Mouse (Mus musculus): ENCODE data around the gene Gm5617. TPM values are rescaled to one million over a fixed set of nuclear protein-coding genes. Genes with fewer than 3 reads are reported as not detected.
"Not testable (repeated sequence)": the region's sequence is repeated elsewhere in the genome, so short reads cannot be mapped to it uniquely, and the experiment has no call there.

Gm5617 gene
- 3.4 and 21.3 TPM in 2 replicates for total RNA-seq (2015; ENCODE audit: low replicate concordance)
- 4.6 and 5.2 TPM in 2 replicates for total RNA-seq (2017; ENCODE audit: low replicate concordance)

DNA sequence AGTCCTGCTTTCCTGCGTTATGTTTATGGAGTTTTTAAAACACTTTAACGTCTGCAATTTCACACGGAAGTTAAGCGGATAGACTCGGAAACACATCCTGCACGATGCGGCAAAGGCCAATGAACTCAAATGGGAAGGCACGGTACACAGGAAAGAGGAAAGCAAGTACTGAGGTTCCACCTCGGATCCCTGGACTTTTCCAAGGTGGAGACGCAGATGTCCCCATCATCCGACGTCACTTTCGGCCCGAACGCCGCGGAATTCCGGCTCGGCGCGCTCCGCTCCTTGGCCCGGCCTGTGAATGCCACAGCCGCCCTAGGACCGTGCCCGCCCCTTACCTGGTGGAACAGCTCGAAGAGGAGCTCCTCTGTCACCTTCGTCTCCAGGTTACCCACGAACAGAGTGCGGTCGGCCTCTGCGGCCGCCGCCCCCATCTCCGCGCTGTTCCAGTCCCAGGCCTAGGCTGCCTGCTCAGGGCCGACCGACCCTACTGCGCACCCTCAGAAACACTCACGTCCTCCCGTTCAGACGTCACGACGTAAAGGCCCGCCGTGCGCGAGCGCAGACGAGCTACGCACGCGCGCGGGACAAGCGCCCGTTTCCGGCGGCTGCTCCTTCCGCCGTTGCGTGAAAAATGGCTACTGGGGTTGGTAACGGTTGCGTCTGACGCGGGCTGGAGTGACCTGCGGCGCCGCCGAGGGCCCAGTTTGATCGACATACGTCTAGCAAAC lies at the start of gene Gm5617, which contains the start of gene Rbm7:
TSS of gene Gm5617 (plus strand) at position 626 of the 731 bp plus-strand sequence.
TSS of gene Rbm7 (minus strand) at position 483 of the 731 bp plus-strand sequence.
- peak; percentile 98 for ATAC-seq (replicated peaks; ENCODE audit: low FRiP score, poor library complexity, severe bottlenecking)

DNA sequence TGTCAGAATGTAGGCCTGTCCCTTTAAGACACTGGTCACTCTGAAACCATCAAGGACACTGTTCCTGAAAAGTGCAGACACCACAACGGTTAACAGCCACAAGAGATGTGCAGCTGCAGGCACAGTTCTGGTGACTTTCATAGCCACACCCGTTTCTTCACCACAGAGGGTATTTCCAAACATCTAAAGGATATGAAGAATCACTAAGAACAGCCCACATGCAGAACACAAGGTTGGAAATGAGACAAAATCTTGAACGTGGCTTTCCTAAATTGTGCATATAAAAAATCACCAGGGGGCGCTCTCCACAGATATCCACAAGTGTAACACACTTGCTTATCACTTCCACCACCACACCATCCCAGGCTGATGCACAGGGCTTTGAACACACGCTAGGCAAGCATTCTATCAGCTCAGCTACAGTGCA lies 47.4 kb upstream of the Gm5617 start:
- ATAC-seq (replicated peaks; ENCODE audit: low FRiP score, poor library complexity, severe bottlenecking): peak; percentile 78

DNA sequence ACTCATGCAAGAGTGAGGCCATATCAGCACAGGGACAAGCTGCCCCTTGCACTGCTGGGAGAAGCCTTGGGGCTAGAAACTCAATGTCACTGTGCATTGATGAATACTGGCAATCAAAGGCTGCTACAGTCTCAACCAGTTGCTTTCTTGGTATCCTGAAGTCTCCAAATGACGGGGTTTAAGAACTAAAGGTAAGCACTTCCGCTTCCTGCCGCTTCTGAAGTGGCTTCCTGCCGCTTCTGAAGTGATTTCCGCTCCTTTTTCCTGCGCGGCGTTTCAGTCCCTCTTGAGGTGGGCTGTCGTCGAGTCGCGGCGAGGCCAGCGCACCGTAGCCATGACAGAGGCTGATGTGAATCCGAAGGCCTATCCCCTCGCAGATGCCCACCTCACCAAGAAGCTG lies 45.2 kb upstream of the Gm5617 start:
- ATAC-seq (replicated peaks; ENCODE audit: low FRiP score, poor library complexity, severe bottlenecking): no peak

DNA sequence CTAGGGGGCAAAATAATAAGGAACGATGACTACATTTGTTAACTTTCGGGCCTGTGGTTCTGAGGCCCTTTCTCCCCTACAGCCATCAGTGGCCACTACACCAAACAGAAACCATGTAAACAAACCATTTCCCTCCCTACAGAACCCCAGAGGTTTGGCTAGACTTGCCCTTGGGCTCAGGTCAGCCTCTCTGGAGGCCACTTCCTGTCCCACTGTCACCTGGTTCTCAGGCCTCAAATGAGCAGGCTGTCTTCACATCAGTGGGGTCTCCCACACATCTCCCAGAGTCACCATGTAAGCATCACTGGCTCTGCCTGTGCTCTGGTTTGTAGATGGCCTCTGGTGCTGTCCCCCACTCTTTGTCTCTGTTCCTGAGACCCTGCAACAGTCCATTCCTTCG lies 39.3 kb upstream of the Gm5617 start:
- no peak for ATAC-seq (replicated peaks; ENCODE audit: low FRiP score, poor library complexity, severe bottlenecking)

DNA sequence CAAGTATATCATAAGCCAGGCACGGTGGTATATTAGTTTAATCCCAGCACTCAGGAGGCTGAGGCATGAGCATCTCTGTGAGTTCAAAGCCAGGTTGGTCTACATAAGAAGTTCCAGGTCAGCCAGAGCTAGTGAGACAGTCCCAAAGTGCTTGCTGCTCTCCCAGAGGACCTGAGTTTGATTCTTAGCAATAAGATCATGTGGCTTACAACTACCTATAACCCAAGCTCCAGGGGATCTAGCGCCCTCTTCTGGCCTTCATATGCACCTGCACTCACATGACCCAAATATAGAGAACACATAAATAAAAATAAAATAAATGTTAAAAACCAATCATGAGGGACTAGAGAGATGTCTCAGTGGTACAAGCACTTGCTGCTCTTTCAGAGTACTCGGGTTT lies 36.4 kb upstream of the Gm5617 start:
- peak; percentile 67; the same call in 1 of the 2 replicates for ATAC-seq (replicated peaks; ENCODE audit: low FRiP score, poor library complexity, severe bottlenecking)

DNA sequence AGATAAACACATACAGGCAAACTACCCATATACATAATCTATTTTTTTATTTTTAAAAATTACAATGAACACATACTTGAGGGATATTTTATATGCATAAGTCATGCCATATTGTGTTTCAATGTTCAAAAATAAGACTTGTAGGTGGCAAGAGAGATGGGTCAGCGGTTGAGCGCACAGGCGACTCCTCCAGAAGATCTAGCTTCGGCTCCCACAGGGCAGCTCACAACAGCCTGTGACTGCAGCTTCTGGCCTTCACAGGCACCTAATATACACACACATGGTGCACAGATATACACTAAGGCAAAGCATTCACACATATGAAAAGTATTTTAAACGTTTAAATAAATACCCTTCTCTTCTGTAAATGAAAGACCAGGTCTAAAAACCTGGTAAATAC lies 35.9 kb upstream of the Gm5617 start:
- ATAC-seq (replicated peaks; ENCODE audit: low FRiP score, poor library complexity, severe bottlenecking): no peak

DNA sequence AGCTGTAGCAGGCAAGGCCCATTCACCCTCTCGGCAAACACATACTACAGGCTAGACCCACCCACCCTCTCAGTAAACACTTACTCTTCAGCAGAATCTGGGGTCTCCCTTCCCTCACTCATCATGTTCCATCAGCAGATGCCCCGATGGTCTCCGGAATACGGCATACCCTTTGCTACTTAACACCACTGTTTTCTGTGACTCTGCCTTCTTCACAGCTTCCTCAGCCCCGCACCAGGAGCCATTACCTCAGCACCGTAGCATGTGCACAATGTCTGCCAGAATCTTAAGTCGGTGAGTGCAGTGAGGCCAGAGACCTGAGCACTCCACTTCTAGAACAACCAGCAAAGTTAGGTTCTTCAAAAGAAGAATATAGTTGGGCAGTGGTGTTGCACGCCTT lies 34.5 kb upstream of the Gm5617 start:
- no peak for ATAC-seq (replicated peaks; ENCODE audit: low FRiP score, poor library complexity, severe bottlenecking)

DNA sequence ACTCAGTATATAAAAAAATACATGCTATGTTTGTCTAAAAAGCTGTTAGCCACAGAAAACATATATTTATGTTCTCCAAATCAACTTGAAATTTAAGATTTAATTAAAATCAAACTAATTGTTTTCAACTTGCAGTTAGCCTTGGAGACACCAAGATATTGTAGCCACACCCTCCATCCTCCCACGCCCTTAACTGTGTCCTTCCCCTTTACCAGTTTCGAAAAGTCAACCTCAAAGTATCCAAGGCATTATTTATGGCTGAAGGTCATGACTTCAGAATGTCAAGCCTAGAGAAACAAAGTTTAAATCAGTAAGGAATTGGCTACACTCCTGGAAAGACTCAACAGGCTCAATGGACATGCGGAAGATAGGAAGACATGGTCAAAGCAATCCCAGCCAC lies 33.7 kb upstream of the Gm5617 start:
- no peak for ATAC-seq (replicated peaks; ENCODE audit: low FRiP score, poor library complexity, severe bottlenecking)

DNA sequence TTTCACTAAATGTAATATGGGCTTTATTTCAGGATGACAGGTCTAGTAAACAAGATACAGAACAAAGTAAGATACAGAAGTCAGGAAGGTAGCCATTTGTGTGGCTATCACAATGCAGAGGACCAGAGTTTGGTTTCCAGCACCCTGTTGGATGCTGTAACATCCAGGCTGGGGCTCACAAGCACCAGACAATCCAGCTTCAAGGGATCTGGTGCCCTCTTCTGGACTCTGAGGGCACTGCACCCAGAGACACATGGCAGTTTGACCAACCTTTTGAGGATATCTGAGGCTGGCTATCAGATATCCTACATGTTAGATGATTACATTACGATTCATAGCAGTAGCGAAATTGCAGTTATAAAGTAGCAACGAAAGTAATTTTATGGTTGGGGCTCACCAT lies 29.6 kb upstream of the Gm5617 start:
- ATAC-seq (replicated peaks; ENCODE audit: low FRiP score, poor library complexity, severe bottlenecking): no peak

DNA sequence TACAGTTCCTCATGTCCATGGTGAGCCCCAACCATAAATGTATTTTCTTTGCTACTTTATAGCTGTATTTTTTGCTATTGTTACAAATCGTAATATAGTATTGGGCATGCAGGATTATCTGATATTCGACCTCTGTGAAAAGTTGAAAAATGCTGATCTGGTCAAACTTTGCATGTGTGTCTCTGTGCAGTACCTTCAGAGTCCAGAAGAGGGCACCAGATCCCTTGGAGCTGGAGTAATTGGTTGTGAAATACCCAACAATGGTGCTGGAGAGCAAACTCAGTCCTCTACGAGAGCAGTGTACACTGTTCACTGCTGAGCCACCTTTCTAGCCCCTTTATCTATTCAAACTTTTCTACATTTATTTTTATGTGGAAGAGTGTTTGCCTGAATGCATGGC lies 28.4 kb upstream of the Gm5617 start:
- peak; percentile 71 for ATAC-seq (replicated peaks; ENCODE audit: low FRiP score, poor library complexity, severe bottlenecking)

DNA sequence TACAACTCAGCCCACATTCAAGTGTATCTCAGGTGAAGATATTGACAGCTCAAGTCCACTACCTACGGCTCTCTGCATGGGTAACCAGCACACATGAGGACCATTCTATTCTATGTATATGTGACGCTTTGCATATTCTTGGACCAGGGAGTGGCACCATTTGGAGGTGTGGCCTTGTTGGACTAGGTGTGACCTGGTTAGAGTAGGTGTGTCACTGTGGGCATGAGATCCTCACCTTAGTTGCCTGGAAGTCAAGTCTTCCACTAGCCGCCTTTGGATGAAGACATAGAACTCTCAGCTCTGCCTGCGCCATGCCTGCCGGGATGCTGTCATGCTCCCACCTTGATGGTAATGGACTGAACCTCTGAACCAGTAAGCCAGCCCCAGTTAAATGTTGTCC lies 27.8 kb upstream of the Gm5617 start:
- not testable (repeated sequence) for ATAC-seq (replicated peaks; ENCODE audit: low FRiP score, poor library complexity, severe bottlenecking)

DNA sequence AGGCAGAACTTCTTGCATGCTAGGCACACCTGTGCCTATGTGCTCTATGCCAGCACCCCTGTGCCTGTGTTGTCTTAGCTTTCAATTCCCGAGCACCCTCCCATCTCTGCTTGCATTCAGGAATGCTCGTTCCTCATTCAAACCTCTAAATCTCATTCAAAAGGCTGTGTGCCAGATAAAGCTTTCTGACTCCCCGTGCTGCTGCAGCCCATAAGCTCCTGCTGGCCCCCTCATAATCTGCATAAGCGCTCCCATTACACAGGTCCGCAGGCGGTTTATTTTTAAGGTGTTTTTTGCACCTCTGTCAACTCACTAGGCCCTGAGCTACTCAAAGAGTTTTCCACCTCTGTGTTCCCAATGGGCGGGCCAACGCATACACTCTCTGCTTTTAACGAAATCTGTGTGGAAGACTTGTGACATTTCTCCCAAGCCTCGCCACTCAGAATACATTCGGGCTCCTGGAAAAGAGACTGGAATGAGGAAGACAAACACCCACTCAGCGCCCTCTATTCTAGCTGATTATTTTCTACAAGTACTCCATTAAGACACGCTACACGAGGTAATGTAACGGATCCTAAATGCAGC lies 22.7 kb upstream of the Gm5617 start:
- ATAC-seq (replicated peaks; ENCODE audit: low FRiP score, poor library complexity, severe bottlenecking): no peak

DNA sequence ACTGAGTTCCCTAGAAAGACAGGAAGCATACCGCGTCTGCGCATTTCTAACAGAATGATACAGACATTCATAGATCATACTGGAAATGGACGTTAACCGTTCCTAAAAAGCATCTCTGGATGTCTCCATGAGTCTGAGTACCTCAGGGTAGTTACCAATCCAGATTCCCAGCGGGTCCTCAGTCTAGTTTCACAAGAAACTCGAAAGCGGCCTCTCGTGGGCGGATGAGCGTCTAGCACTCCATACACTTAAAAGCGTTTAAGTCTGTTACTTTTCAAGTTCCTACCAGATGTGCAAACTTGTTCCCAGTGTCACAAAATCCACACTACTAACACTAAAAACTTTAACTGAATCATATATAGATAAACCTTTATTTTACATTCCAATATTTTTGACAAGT lies 22.1 kb upstream of the Gm5617 start:
- no peak for ATAC-seq (replicated peaks; ENCODE audit: low FRiP score, poor library complexity, severe bottlenecking)

DNA sequence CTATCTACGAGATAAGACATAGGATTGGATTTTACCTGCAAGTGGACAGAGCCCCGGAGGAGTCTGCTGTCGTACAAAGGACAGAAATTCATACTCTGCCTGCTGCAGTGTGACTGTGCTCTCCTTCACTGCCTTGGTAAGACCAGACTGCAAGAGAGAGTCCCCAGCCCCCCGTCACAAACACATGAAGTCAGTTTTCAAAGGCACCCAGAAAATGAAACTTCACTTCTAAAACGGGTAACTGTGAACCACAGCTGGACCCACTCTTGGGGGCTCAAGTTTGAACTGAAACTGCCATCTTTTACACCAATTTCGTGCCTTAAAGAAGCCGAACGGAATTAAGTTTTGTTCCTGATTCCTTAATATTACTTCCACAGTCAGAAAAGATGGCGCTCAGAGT lies 20.9 kb upstream of the Gm5617 start:
- no peak for ATAC-seq (replicated peaks; ENCODE audit: low FRiP score, poor library complexity, severe bottlenecking)

DNA sequence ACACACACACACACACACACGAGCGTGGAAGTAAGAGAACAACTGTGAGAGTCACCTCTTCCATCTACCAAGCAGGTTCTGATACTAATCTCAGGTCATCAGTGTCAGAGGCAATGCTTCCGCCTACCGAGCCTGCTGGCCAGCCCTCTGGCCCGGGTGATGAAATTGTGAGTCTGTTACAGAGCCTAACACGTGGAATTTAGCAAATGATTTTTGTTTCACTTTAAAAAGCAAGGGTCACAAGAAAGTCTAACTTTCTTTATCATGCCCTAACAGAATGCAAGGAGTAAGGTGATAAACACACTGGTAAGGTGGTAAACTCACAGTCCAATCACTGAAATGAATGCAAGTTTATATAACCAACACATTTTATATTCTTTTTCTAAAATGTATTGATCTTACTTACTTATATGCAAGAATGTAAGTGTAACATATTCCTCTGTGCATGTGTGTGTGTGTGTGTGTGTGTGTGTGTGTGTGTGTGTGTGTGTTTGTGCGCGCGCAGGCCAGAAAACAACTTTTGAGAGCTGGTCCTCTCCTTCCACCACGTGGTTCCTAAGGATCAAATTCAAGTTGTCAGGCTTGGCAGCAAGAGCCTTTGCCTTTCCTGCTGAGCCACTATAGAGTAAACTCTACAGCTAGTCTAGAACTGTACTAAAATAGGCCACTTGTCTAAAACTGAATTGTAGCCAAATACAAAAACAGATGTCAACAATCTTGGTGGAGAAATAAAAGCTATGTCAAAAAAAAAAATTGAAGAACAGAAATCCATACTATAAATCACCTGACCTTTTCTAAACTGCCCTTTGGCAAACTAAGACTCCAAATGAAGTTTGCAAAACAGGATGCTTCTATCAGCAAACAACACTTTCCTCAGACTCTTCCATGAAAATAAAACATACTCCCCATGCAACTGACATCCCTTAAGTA lies 18.7 kb upstream of the Gm5617 start:
- ATAC-seq (replicated peaks; ENCODE audit: low FRiP score, poor library complexity, severe bottlenecking): no peak

DNA sequence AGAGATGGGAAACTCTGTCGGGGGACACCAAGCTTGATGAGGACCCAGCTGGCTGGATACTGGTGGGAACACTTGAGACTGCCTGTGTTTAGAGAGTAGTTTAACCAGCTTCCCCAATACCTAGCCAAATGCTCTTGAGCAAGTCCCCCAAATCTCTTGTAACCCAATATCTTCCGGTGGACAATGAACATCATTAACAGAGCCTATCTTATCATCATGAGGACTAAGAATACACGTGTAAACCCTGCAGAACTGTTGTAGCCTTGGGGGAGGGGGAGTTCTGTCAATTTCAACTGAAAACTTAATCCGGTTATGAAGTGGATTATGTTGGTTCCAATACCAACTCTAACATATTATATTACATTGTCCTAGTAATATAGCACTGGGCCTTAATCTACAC lies 16.4 kb upstream of the Gm5617 start:
- ATAC-seq (replicated peaks; ENCODE audit: low FRiP score, poor library complexity, severe bottlenecking): no peak

DNA sequence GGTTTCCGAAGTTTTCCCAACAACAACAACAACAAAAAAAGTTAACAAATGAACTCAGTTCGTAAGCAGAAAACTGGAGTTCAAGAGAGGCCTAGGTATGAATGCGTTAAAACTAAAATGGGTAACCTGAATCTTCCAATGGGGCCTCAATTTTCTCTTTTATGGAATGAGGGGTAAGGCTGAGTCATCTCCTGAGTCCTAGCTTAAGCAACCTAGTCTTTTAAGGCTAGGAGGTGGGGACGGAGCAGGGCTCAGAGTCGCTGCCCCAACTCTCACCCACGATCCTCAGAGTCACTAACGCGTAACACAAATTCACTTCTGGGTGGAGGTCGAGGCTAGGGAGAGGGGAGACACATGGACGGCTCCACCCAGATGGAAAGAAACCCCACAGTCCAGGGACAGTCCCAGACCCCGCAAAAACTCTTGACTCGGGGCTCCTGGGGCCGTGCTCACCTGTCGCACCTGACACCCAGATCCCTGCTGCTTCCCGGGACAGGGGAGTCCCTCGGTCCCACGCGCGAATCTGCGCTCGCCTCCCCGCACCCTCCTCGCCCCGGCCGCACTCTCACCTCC lies 15.3 kb upstream of the Gm5617 start:
- peak; percentile 10; the same call in 1 of the 2 replicates for ATAC-seq (replicated peaks; ENCODE audit: low FRiP score, poor library complexity, severe bottlenecking)

DNA sequence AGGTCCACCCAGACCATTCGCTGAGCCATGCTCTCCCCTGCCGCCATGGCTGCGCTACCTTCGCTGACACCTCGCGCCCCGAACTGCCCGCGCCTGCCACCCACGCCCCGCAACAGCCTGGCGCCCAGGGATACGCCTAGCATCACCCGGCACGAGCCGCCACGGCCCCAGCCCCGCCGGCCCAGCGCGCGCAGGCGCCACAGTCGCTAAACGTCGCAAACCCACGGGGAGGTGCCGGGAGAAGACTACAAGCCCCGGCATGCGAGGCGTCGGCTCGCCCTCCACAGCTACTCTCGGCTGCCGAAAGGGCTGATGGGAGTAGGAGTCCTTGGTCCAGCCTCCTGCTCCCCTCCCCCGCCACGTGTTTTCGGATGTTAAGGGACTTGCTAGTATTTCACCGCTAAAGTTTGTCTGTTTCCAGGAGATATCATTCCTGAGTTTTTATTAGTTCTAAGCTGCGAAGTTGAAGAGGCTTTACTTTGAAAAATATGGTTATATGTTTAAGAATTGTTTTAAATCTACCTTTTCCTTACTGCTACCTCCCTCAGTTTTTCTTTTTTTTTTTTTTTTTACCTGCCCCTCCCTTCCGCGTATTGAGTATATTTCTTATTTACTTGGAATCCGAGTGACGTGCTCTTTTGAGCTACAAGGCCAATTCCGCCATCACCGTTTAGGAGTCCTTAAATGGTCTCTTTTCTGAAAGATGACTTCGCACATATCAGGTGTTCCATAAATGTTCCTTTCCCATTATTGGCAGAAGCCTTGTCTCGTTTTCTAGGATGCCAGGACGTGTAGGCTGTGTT lies 14.6 kb upstream of the Gm5617 start, which contains the start of gene Rexo2:
TSS of gene Rexo2 (minus strand) at position 213 of the 803 bp plus-strand sequence.
- peak; percentile 96 for ATAC-seq (replicated peaks; ENCODE audit: low FRiP score, poor library complexity, severe bottlenecking)

Measured in erythroid progenitor cell, adult 5-6 weeks (primary cell).